Mouse (Mus musculus): ENCODE results near the gene Efr3b.

- TF ChIP-seq CTCF (IDR thresholded peaks at IDR 0.05; ENCODE audit: low read depth, low read length) (no peak), POLR2A (IDR thresholded peaks at IDR 0.05; ENCODE audit: borderline replicate concordance, low read depth, low read length) (no peak)
Observed at GRCm38 (mm10) chr12:4011715-4012114, 27.0 kb downstream of the Efr3b start.
